Mouse (Mus musculus): ENCODE measurements around the gene Dazap2.

DNA sequence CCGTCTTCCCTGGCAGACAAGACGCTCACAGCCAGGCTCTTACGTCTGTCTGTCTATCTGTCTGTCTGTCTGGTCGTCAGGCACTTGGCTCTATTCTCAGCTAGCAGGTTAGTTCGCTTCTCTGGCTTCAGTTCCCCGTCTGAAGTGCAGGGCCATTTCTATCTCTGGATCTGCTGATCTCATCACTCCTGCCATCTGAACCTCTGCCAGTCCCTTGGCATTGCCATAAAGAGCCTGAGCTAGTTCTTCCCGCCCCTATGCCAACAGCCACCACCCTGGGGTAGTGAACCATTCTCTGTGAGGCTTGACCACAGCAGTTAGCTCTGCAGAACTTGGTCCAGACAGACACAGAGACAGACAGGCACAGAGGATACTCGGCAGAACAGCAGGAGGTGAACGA is 45.2 kb downstream of the Dazap2 start:
- no peak for TF ChIP-seq POLR2A (IDR thresholded peaks at IDR 0.05; ENCODE audit: low read depth, low read length)
- no peak for TF ChIP-seq CTCF (IDR thresholded peaks at IDR 0.05; ENCODE audit: borderline replicate concordance, insufficient read depth, low read length)
